Mouse (Mus musculus) frontal cortex, postnatal 14 days (tissue): ENCODE measurements at regions not wholly inside any gene's neighbourhood (a gene's known extent, or its start where the extent isn't known, plus 50 kb on each side); places are given as distances from the start of the nearest gene placed in this dataset.

Experiments used
- DNase-seq, 2 experiments: peaks; one replicate each; pipeline ENCODE4 v3.0.0; 2022; ENCODE audit warnings: low spot score in 2 of 2

DNA sequence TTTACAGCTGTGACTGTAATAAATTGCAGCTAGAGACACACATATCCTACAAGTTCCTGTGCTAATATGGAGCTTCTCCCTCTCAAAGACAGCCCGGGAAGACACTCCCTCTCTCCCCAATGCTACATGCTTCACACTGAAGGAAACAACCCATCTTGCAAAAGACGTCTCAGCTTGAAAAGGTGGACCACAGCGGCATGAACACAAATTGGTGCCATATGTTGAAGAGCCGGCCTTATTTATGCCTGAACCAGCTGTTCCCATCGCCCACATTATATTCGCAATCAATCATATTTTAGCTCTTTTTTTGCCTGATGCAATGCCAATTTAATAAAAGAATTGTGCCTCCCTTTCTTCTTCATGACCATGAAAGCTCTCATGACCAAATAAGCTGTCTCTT is 135.8 kb upstream of the Mast4 start:
- DNase-seq = no peak

GRCm38 (mm10) chr13:103460499-103460898 is 126.2 kb upstream of the Mast4 start:
- DNase-seq = no peak

- no peak for DNase-seq
These were observed 125.3 kb upstream of the Mast4 start for GRCm38 (mm10) chr13:103459486-103460147.

GRCm38 (mm10) chr13:103452837-103453236 is 118.5 kb upstream of the Mast4 start:
- DNase-seq = no peak

DNA sequence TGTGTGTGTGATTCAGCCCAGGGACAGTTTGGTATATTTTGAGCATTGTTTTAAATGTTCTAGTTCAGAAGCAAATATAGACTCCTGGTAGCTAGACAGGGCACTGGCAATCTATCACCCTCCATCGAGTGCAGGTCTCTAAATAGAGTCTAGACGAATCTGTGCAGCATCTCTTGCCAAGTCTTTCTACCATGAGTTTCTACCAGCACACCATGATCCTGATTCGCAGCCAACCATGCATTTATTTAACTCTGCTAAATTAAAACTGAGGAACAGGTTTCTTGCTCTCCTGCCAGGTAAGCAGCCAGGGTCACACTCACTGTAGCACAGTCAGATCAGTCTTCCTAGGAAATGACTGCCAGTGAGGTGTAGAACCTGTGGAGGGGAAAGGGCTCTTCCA is 96.3 kb upstream of the Mast4 start:
- DNase-seq = no peak

GRCm38 (mm10) chr13:103424011-103424410 is 89.7 kb upstream of the Mast4 start:
- DNase-seq = no peak

- DNase-seq = no peak
These were observed 89.1 kb upstream of the Mast4 start for GRCm38 (mm10) chr13:103423417-103423816.

- DNase-seq = no peak
These were observed 88.7 kb upstream of the Mast4 start for GRCm38 (mm10) chr13:103422997-103423396.

DNA sequence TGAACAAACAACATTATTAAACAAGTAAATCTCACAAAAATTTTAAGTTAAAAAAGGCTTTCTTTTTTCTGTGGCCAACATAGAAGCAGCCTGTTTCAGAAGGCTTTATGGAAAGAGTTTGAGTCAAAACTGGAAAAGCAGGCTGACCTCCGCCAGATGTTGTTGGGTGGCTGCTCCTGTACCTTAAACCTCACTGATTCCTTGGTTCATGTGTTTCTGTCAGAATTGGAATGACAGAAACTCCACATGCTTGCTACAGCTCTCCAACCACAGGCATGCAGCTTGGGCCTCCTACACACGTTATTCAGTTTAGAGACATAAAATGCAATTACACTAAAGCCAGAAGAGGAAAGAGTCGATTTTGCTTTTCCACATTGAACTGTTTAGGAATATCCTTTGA is 84.8 kb upstream of the Mast4 start:
- no peak for DNase-seq

DNA sequence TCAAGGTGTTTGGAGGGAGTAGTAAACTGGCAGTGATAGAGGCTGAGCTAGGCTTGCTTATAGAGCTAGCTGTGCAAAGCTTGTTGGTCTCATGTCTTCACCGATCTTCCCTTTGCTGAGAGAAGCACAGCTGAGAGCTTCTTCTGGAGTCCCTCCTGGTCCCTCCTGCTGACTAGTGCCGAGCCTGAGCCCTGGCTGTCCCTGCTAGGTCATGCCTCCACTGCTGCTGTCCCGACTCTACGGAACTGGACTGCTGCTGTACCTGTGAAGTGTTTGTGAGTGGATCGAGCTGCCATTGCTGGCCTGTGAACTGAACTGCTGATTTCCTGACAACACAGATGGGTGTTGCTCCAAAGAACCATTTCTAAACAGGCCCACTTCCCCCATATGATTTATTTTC is 83.0 kb upstream of the Mast4 start:
- no peak for DNase-seq

GRCm38 (mm10) chr13:103415335-103415734 is 81.0 kb upstream of the Mast4 start:
- DNase-seq = no peak

- DNase-seq = no peak
These were observed 78.3 kb upstream of the Mast4 start for GRCm38 (mm10) chr13:103412566-103412965.

DNA sequence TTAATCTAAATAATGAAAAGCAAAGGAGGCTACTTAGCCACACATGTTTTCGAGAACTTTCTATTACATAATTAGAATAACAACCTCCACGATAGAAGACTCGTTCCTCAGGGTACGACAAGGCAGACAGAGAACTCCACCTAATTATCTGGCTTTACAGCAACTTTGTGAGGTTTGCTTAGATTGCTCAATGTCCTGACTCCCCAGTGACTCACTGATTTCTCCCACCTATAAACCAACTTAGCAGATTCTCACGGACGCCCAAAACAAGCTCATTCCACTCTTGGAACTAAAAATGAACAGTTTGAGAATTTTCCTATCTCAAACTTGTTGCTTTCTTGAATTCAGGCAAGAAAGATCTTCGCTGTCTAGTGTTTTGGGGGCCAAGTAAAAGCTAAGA is 75.0 kb upstream of the Mast4 start:
- DNase-seq = no peak

- no peak for DNase-seq
These were observed 62.3 kb upstream of the Mast4 start for GRCm38 (mm10) chr13:103396526-103397020.

GRCm38 (mm10) chr13:103396099-103396498 is 61.8 kb upstream of the Mast4 start:
- no peak for DNase-seq

DNA sequence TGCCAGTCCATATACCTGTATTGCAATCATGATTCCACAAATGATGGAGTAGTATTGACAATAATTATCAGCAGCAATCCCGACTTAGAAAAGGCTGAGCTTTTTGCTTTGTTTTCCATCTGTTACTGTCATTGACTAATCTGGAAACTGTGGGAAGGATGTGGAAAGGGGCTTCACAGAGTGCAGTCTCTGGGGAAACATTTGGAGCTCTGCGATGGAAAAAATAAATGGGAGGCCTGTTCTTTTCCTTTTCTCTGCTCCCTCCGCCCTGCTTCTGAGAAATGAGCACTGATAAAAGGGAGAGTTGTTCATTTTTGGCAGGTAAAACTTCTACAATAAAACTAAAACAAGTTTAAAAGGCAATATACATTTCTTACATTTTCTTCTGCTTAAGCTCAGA is 58.3 kb upstream of the Mast4 start:
- no peak for DNase-seq

GRCm38 (mm10) chr13:103391396-103391795 is 57.1 kb upstream of the Mast4 start:
- DNase-seq = no peak

DNA sequence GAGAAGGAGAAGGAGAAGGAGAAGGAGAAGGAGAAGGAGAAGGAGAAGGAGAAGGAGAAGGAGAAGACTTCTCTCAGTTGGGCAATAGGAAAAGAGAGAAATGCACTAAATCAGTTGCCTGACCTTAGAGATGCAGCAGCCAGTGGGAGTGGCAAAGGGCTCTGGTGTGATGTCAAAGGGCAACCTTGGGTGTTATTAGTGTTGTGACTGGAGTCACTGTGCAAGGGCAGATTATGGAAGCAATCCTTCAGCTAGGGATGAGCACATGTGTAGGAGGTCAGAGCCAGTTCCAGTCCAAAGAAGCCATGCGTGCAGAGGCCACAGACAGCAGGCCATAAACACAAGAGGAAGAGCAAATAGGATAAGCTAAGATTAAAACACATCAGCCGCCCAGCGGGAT is 56.7 kb upstream of the Mast4 start:
- no peak for DNase-seq

DNA sequence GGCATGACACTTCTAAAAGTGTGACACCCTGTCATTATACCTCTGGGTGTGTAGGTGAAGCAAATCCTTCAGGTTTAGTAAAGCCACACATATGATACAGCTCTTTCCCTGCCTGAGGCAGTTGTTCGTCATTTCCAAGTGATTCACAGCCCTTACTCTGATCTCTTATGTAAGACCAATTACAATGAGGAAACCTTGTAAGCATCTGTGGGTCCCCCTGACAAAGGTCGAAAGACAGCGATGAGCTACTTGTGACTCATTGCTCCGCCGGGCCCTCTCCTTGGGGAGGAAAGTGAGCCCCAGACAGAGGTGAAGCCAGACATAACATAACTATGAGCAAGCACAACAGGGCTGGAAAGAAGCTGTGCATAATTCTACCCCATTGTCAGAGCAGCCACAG is 52.7 kb upstream of the Mast4 start:
- DNase-seq = no peak
